Mouse (Mus musculus) testis, postnatal 14 days (tissue): ENCODE data around the gene Gcnt2.

Experiments
- DNase-seq: peaks from one replicate; pipeline ENCODE4 v3.0.0; 2021; ENCODE audit warnings: low spot score

The Gcnt2 gene

DNA sequence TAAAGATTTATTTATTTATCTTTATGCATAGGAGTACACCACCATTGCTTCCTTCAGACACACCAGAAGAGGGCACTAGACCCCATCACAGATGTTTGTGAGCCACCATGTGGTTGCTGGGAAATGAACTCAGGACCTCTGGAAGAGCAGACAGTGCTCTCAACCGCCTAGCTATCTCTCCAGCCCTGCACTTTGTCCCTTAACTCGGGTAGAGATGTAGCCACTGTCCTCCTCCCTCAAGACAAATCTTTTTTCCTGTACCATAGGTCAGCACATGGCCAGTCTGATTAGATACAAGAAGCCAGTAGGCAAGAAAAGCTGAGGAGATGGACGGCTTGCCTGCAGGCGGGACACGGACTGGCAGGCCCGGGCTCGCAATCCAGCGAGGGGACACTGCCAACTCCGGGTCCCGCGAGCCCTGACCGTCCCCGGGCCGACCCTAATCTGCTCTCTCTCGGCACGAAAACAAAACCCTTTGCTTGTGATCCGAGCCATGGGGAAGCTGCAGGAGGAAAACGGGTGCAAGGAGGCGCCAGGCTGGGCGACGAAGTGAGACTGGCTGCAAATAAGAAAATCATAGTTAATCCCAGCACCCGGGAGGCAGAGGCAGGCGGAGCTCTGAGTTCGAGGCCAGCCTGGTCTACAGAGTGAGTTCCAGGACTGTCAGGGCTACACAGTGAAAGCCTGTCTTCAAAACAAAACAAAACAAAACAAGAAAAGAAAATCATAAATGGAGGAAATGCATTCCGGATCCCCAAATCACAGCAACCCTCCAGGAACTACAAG is 140.8 kb downstream of the Gcnt2 start:
- DNase-seq = peak; percentile 39

DNA sequence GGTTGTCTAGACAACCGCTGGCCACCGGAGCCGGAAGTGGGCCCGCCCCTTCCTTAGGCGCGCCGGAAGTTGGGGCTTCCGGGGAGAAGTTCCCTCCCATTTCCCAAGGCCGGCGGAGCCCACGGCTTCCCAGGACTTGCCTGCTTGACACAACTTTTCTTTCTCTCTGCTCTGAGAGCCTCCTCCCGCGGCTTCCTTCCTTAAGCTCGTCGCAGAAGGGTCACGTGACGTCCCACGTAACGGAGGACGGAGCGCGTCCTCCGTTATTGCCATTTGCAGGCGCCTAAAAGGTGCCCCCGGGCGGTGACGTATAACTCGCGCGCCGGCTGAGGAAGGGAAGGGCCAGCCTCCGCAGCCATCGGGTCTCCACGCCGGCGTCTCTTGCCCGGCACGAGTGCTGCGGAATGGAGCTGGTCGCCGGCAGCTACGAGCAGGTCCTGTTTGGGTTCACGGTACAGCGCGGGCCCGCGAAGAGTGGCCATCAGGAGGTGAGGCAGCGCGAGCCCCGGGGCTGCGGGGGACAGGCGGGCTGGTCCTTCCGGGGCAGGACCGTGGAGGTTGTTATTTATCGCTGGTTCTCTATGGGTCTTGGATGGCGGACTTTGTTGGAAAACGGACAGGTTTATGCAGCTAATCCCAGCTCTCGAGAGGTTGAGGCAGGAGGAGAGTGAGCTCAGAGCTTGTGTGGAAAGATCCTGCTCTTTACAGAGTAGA is 141.5 kb downstream of the Gcnt2 start, which contains the start of gene Pak1ip1:
Pak1ip1 (plus strand) TSS at position 98 of the 714 bp plus-strand sequence.
- peak; percentile 93 for DNase-seq

DNA sequence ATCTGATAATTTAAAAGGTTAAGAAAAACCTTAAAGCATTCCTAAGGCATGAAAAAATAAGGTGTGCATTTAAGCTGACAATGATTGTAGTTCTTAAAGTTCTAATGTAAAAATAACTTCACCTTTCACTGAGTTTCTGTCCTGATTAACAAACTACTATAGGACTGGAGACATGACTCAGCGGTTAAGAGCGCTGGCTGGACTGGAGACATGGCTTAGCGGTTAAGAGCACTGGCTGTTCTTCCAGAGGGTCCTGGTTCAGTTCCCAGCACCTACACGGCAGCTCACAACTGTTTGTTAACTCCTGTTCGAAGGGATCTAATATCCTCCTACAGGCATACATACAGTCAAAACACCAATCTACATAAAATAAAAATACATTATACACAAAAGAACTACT is 142.4 kb downstream of the Gcnt2 start:
- no peak for DNase-seq

DNA sequence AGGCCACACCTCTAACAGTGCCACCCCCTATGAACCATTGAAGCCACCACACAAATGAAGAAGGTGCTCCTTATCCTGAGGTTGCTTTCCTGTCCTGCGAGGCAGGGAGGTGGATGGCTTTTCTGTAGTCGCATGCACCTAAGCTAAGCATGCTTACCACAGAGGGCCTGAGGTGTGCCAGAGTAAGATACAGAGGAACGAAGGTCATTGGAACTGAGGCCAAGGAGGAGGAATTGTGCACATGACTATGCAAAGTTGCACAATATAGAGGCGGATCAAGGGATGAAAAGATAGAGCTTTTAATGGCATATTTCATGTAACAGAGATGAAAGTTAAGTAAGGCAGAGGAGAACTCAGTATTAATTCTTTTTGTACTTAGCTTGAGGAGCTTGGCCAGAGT is 146.7 kb downstream of the Gcnt2 start:
- no peak for DNase-seq

DNA sequence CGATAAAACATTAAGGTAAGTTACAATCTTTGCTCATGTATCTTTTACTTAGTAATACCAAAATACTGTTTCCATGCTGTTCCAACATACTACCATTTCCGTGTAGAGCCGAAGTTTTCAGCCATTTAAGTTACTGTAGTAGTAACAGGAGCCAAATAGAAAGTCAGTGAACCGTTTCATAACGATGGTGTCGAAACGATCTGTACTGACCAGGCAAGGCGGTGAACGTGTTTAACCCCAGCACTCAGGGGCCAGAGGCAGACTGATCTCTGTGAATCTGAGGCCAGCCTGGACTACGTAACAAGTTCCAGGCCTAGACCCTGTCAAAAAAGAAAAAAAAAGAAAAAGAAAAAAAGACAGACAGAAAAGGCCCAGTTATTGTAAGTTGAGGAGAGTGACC is 148.7 kb downstream of the Gcnt2 start:
- no peak for DNase-seq

DNA sequence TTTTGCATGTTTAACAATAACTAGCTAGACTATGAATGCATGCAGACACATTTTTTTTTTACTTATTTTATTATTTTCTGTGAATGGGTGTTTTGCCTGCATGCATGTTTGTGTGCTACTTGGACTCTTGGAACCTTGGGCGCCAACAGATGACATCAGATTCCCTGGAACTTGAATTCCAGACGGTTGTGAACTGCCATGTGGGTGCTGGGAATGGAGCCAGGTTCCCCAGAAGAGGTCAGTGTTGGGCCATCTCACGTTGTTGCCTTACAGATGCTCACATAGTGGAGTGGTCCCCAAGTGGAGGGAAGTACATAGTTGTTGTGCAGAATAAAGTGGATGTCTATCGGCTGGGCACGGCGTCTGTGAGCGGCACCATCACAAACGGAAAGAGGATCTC is 149.4 kb downstream of the Gcnt2 start:
- DNase-seq = no peak
